In genomic region chr3:136682242-136682641, GRCm38 (mm10) we compare ENCODE assay signal across 21 mouse cellular contexts.
"Had no signal": no experiment of that assay in that cellular context is flagged by ENCODE, and none has a peak within 500 bp of the region (broad histone marks: within the 10 kb centered on the region; RNA-seq: fewer than 3 reads in every experiment).

No protein-coding gene starts in this region.

- H3K27ac ChIP-seq: left cerebral cortex, adult 2 months; limb, embryonic 12.5 days; limb, embryonic 15.5 days; liver, embryonic 14.5 days; lung, embryonic 15.5 days had no signal

- H3K36me3 ChIP-seq: limb, embryonic 12.5 days; limb, embryonic 15.5 days; lung, embryonic 15.5 days had no signal

- H3K4me3 ChIP-seq: left cerebral cortex, adult 2 months; limb, embryonic 12.5 days; limb, embryonic 15.5 days; lung, embryonic 15.5 days; megakaryocyte, embryonic 14.5 days had no signal

- H3K27me3 ChIP-seq: limb, embryonic 12.5 days; limb, embryonic 15.5 days; lung, embryonic 15.5 days; megakaryocyte, embryonic 14.5 days had no signal

- ATAC-seq: liver, postnatal 0 days; midbrain, embryonic 16.5 days had no signal

- H3K9me3 ChIP-seq: limb, embryonic 12.5 days; limb, embryonic 15.5 days; lung, embryonic 15.5 days; megakaryocyte, embryonic 14.5 days had no signal

- H3K9ac ChIP-seq: limb, embryonic 12.5 days; limb, embryonic 15.5 days; liver, embryonic 14.5 days; liver, postnatal 0 days; lung, embryonic 15.5 days had no signal

- DNase-seq: kidney, adult 11 months; kidney, adult 9 months; kidney, postnatal 14 days; kidney, postnatal 4 days; layer of hippocampus, postnatal 36 days; left cerebral cortex, postnatal 4 days; liver, postnatal 0 days; lung, postnatal 14 days; lung, postnatal 4 days; thymus, adult 18-20 months; thymus, postnatal 14 days; thymus, postnatal 4 days had no signal

- H3K4me2 ChIP-seq: limb, embryonic 12.5 days; limb, embryonic 15.5 days; liver, embryonic 11.5 days; lung, embryonic 15.5 days; midbrain, embryonic 11.5 days had no signal
